Mouse (Mus musculus) layer of hippocampus, adult 11-12 months (tissue): Measurements from ENCODE around the gene Fam205a4.
"Not testable (repeated sequence)": the region's sequence is repeated elsewhere in the genome, so short reads cannot be mapped to it uniquely, and the experiment has no call there.

Experiments
- DNase-seq: peaks from one replicate; pipeline ENCODE4 v3.0.0; 2022; ENCODE audit warnings: low spot score

Fam205a4 gene

DNA sequence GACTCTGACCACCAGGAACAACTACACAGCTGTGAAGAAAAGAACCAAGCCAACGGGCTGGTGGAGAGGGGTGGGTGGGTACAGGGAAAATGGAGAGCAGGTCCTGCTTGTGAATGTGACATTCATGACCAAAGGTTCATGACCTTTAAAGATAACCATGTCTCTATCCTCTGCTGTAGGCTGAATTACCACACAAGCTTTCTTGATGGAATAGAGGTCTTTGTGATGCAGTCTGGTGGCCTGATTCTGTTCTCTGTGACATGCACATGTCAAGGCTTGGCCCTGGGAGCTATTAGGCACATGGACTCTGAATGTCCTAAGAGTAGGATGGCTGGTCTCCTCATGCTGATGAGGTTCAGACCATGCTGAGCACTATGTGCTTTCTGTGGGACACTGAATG is at the start of gene Fam205a4:
TSS of gene Fam205a4 (plus strand) at position 301 of the 400 bp plus-strand sequence.
- DNase-seq: not testable (repeated sequence)

DNA sequence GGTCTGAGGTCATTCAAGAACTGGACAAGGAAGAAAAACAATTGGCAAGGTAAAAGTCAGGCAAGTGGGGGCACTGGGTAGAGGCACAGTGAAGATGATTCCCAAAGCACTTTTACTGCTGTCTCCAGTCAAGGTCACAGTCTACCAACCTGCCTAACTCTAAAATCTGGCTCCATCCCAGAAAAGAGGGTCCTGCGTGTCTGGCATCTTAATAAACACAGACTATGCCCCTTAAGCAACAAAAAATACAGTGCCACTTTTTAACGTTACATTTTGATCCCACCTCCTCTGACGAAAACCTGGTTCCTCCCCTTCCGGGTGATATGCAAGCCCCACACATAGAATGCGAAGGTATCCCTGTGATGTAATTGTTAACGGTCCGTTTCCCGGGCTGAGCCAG is 24.6 kb upstream of the Fam205a4 start, which contains the start of gene Gm20878:
TSS of gene Gm20878 (plus strand) at position 301 of the 400 bp plus-strand sequence.
- not testable (repeated sequence) for DNase-seq
